Mouse (Mus musculus) heart, postnatal 0 days (tissue): Measurements from ENCODE around the gene Memo1. TPM values are rescaled to one million over a fixed set of nuclear protein-coding genes. Genes with fewer than 3 reads are reported as not detected.
"Not testable (repeated sequence)": the region's sequence is repeated elsewhere in the genome, so short reads cannot be mapped to it uniquely, and the experiment has no call there.

Experiments used
- ATAC-seq: fragments of 200-750 bp; cut with Nextera tagmentation; 2 replicates; pipeline ENCODE4 v1.8.0; 2017; ENCODE audit warnings: low read depth, moderate number of reproducible peaks, moderate library complexity; ENCODE audit not compliant: insufficient read depth
- DNase-seq: peaks from one replicate; pipeline ENCODE4 v3.0.0-alpha.2; 2016; ENCODE audit warnings: low spot score
- H3K27ac ChIP-seq: fragments of 300-500 bp; sonication (generic); 2 replicates; pipeline ENCODE4 v1.5.1; 2014; ENCODE audit warnings: low read depth, mild to moderate bottlenecking
- H3K27me3 ChIP-seq: fragments of 300-500 bp; sonication (generic); 2 replicates; pipeline ENCODE4 v1.6.1; 2014; ENCODE audit warnings: low read length, mixed read lengths; ENCODE audit not compliant: control insufficient read depth, insufficient read depth
- H3K36me3 ChIP-seq: fragments of 300-500 bp; sonication (generic); replicated peaks from 2 replicates; pipeline ENCODE4 v1.6.1; 2014; ENCODE audit warnings: low read length, mixed read lengths; ENCODE audit not compliant: control insufficient read depth, insufficient read depth
- H3K4me1 ChIP-seq: fragments of 300-500 bp; sonication (generic); 2 replicates; pipeline ENCODE4 v1.6.1; 2014; ENCODE audit warnings: antibody characterized with exemption; ENCODE audit not compliant: control insufficient read depth, insufficient read depth
- H3K4me2 ChIP-seq: fragments of 300-500 bp; sonication (generic); 2 replicates; pipeline ENCODE4 v1.6.1; 2014; ENCODE audit warnings: low read depth, mild to moderate bottlenecking, low read length, moderate library complexity
- H3K4me3 ChIP-seq: fragments of 300-500 bp; sonication (generic); 2 replicates; pipeline ENCODE4 v1.5.1; 2014; ENCODE audit warnings: low read depth, low read length
- H3K9ac ChIP-seq: fragments of 300-500 bp; sonication (generic); replicated peaks from 2 replicates; pipeline ENCODE4 v1.6.1; 2014; ENCODE audit warnings: low read depth, low read length, mixed read lengths
- H3K9me3 ChIP-seq: fragments of 300-500 bp; sonication (generic); replicated peaks from 2 replicates; pipeline ENCODE4 v1.6.1; 2016; ENCODE audit warnings: low read length; ENCODE audit not compliant: control insufficient read depth
- CTCF ChIP-seq: IDR thresholded peaks from 2 replicates; pipeline ENCODE4 v1.5.1; 2016; ENCODE audit warnings: antibody characterized with exemption, control low read depth, low read depth
- EP300 ChIP-seq: IDR thresholded peaks from 2 replicates; pipeline ENCODE4 v1.6.1; 2016; ENCODE audit warnings: antibody characterized with exemption, low read depth
- WGBS: fragments of 180-500 bp; shearing (Covaris S2); extraction: QIAGEN DNeasy Blood & Tissue Kit; methylation state at CpG from one replicate; pipeline ENCODE4 v1.1.7; 2014; 5-methylcytosine and 5-hydroxymethylcytosine counted together
- polyA plus RNA-seq: library from polyadenylated mRNA; unstranded; fragments of >200 nt; fragmentation: Nextera tagmentation; extraction: Ambion mirVana; gene quantifications from 2 replicates; pipeline ENCODE4 v1.2.1, GENCODE M21; 2015
- total RNA-seq: library from RNA; depleted of rRNA; stranded (reverse); fragments of >200 nt; gene quantifications from 2 replicates; pipeline ENCODE4 v1.2.3, GENCODE M21; 2014; ENCODE audit warnings: low replicate concordance

The Memo1 gene
- total and polyA plus RNA-seq, 2 experiments from 2014 or later = 68.8 to 128 TPM

DNA sequence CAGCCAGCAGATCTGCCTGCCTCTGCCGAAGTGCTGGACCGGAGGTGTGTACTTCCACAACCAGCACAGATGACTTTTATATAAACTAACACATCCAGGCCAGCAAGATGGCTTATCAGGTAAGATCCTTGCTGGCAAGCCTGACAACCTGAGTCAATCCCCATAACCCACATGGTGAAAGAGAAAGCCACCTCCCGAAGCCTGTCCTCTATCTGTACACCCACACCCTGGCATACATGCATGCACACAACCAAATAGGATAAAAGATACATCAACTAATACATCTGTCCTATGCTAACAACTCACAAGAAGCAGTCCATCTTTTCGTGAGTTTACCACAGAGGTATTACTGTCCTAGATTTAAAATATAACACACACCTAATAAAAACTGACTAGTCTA lies 8.7 kb upstream of the Memo1 start:
- Histone ChIP-seq H3K4me1 (no peaks in the 10 kb centered on the region), H3K4me2 (no peak overlapping the region), H3K9me3 (no peaks in the 10 kb centered on the region), H3K9ac (no peak overlapping the region), H3K27ac (no peak overlapping the region), H3K4me3 (no peak overlapping the region), H3K36me3 (peaks cover 41% of the 10 kb centered on the region), H3K27me3 (no peaks in the 10 kb centered on the region)
- ATAC-seq (no peak), DNase-seq (no peak)
- TF ChIP-seq EP300 (no peak), CTCF (no peak)
- WGBS = 73% methylated on average over 4 of the region's 4 CpGs

DNA sequence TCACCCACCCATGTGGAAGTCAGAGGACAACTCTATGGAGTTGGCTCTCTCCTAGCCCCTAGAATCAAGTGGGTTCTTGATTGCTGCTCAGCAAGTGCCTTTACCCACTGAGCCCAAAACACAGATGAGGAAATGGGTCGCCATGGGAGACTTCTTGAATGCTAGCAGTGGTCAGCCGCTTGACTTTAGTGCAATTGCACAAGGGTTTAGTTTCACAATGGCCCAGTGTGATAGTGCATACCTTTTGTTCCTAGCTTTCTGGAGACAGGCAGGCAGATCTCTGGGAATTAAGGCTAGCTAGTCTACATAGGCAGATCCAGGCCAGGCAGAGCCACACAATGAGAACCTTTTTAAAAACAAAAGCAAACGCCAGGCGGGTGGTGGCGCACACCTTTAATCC lies 4.8 kb upstream of the Memo1 start:
- Histone ChIP-seq H3K4me1 (no peaks in the 10 kb centered on the region), H3K9ac (no peak overlapping the region), H3K4me3 (no peak overlapping the region), H3K27me3 (no peaks in the 10 kb centered on the region), H3K36me3 (peaks cover 34% of the 10 kb centered on the region), H3K27ac (no peak overlapping the region), H3K4me2 (no peak overlapping the region), H3K9me3 (no peaks in the 10 kb centered on the region)
- ATAC-seq (no peak), DNase-seq (no peak)
- WGBS = 88% methylated on average over 5 of the region's 5 CpGs
- no peak for TF ChIP-seq CTCF
- no peak for TF ChIP-seq EP300

DNA sequence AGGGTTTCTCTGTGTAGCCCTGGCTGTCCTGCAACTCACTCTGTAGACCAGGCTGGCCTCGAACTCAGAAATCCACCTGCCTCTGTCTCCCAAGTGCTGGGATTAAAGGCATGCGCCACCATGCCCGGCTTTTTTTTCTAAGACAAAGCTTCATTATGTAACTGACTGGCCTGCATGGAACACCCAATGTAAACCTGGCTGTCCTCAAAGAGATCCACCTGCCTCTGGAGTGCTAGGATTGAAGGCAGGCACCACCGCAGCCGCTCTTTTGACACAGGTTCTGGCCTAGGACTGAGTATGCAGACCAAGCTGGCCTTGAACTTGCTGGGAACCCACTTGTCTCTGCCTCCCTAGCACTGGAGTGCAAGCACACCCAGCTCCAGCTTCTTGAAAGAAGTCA lies 1.7 kb upstream of the Memo1 start:
- ATAC-seq = not testable (repeated sequence)

DNA sequence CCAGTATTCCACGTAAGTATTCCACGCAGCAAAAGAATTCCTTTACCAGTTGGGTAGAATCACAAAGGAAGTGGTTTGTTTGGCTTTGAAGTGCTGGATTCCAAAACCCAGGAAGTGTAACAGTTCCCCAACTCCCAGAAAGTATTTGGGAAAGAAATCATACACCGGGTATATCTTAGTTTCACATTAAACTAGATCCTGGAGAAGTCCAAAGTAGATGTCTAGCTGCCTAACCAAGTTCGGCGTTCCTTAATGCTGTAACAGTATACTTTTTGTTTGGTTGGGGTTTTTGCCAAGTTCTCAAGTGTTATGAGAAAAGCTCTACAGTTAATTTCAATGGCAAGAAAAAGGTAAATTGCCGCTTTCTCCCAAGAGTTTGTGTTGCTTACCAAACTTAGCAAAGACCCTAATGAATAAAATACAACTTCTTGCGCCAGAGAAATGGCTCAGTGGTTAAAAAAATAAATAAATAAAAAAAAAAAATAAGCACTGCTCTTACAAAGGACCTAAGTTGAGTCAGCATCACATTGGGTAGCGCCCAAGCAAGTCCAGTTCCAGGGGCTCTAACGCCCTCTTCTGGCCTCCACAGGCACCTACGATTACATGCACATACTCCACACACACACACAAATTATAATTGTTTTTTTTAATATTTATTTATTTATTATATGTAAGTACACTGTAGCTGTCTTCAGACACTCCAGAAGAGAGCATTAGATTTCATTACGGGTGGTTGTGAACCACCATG lies 929 bp upstream of the Memo1 start:
- Histone ChIP-seq H3K27ac (peak overlapping the region; percentile 99), H3K36me3 (peaks cover 23% of the 10 kb centered on the region), H3K4me3 (peak overlapping the region; percentile 95), H3K4me2 (peak overlapping the region; percentile 72), H3K9me3 (no peaks in the 10 kb centered on the region), H3K9ac (peak overlapping the region; percentile 90), H3K27me3 (no peaks in the 10 kb centered on the region), H3K4me1 (peaks cover 11% of the 10 kb centered on the region; the same call in 1 of the 2 replicates)
- TF ChIP-seq EP300 (no peak), CTCF (peak; percentile 28)
- 43% methylated on average over 11 of the region's 11 CpGs for WGBS
- DNase-seq = peak; percentile 32
- no peak for ATAC-seq

More for the DNA sequence above, 1.7 kb upstream of the Memo1 start:
- H3K9ac ChIP-seq, H3K4me3 ChIP-seq, DNase-seq, H3K4me1 ChIP-seq, H3K9me3 ChIP-seq, H3K4me2 ChIP-seq, H3K27ac ChIP-seq, H3K27me3 ChIP-seq: not testable (repeated sequence)
- peaks cover 31% of the 10 kb centered on the region for H3K36me3 ChIP-seq
- WGBS = 92% methylated on average over 5 of the region's 5 CpGs

DNA sequence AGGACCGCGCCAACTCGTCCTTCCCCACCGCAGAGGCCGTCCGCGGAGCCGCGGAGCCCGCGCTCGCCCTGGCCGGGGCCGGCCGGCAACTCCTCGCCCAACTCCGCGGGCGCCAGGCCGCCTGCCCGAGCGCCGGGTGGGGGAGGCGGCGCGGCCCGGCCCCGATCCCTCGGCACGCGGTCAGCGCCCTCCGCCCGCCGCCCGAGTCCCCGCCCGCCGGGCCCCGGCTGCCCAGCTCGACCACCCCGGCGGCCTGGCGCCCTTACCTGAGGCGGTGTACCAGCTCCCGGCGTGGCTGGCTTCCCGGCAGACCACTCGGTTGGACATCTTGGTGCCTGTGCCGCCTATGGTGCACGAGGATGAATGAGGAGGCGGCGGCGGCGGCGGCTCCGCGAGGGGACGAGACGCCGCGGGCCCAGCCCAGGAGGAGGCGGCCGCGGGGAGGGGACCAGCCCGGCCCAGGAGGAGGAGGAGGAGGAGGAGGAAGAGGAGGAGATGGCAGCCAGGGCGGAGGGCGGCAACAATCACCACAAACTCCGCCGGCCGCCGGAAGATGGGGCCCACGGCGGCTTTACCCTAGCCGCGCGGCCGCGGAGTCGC lies 795 bp downstream of the Memo1 start:
- H3K36me3 ChIP-seq = peaks cover 10% of the 10 kb centered on the region; the same call in 1 of the 2 replicates
- H3K9ac ChIP-seq = peak overlapping the region; percentile 90
- H3K27ac ChIP-seq = peak overlapping the region; percentile 99
- TF ChIP-seq EP300 = no peak
- no peak for TF ChIP-seq CTCF
- peaks cover 11% of the 10 kb centered on the region; the same call in 1 of the 2 replicates for H3K4me1 ChIP-seq
- WGBS = under 1% methylated on average over 65 of the region's 80 CpGs
- H3K4me3 ChIP-seq = peak overlapping the region; percentile 95
- no peaks in the 10 kb centered on the region for H3K9me3 ChIP-seq
- DNase-seq (no peak), ATAC-seq (peak; percentile 85)
- H3K4me2 ChIP-seq = peak overlapping the region; percentile 72
- no peaks in the 10 kb centered on the region for H3K27me3 ChIP-seq
